Mouse (Mus musculus): ENCODE data around the gene Psma1.
A peak's percentile ranks its signal among the peaks of the same experiment; 100 is the strongest.

The Psma1 gene

DNA sequence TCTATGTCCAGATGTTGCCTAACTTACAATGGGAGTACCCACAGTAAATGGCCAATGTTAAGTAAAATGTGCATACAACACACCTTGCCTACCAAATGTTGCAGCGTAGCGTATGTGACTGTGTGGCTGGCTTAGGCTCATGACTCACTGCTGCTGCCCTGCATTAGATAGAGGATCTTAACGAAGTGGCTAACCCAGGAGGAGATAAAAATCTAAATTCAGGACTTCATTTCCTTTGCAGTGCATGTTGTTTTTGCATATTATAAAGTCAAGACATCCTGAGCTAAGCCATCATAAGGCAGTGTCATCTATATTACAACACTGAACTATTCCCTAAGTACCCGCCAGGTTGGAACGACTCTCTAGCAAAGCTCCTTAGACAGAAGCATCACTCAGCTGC lies 7.5 kb downstream of the Psma1 start:
- DNase-seq: no peak

DNA sequence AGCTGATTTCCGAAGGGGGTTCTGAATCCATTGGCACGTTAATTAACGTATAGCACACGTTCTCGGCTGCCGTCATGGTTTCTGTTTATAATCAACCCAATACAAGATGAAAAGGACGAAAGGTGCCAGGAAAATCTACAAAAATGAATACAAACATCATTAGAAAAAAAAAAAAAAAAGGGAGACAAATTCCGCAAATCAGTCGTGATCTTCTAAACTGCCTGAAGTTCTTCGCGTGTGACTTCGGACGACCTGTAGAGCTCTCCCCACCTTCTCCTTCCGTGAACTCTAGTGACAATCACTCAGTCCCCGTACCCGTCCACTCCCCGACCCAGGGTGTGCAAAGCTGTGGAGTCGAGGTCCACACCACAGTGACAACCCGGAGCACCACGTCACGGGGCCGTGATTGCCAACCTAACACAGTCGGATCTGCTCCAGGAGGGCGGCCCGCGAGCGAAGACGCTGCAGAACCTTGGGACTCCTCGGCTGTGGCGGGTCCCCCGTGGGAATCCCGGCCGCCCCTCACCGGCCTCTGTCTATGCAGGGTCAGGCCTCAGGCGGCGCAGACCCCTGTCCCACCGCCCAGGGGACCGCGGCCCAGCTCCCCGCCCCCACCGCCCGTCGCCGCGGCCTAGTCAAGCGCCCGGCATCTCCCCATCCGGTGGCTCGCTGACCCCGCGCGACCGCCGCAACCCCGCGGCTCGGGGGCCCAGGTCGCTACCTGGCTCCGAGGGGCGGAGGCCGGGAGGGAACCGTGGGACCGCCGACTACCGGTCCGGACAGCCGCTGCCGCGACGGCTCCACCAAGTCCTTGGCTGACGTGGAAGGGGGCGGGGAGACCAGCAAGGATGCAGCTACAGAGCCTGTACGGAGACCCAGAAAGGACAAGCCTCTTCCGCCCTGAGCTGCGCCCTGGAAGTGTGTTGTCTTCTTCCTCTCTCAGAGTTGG lies 21.8 kb downstream of the Psma1 start, which contains the start of gene Copb1:
TSS of gene Copb1 (minus strand) at position 827 of the 949 bp plus-strand sequence.
- peak; percentile 94 for DNase-seq

DNA sequence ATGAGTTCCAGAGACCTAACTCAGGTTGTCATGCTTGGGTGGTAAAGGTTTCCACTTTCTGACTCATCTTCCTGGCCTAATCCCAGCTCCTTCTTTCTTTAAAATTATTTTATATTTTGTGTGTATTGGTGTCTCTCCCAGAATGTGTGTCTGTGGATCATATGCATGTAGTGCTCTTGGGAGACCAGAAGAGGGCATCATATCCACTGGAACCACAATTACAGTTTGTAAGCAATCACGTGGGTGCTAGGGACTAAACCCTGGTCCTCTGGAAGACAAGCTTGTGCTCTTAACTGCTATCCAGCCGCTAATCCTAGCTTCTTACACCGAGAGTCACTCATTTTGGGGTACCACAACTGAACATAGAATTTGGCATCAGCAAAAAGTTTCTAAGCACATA lies 24.2 kb downstream of the Psma1 start:
- DNase-seq: no peak

DNA sequence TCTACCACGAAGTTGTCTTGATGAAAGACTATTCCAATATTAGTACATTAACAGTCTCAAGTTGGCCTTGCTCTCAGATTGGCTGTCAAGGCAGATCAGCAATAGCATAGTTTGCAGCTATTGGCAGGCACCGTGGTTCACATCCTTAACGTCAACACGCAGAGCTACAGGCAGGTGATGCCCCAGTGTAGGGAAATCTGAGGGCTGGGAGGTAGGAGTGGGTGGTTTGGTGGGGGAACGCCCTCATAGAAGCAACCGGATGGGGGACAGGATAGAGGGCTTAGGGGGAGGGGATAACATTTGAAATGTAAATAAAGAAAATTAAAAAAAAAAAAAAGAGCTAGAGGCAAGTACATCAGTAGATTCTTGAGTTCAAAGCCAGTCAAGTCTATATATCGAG lies 41.9 kb downstream of the Psma1 start:
- DNase-seq: no peak

DNA sequence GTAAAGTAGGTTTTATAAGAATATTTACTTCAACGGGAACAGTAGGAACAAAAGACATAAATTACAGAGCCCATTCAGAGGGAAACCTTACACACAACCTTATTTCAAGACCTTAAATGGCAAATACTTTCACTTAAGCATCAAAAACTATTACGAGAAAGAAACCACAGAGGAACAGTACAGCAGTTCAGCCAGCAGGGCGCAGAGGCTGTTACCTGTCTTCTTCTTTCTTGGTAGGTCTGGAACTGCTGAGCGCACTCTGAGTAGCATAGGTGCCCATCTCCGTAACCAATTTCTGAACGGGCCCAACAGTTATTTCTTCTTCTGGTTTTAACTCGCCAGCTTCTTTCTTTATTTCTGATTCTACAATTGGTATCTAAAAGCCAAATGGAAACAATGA lies 42.9 kb downstream of the Psma1 start:
- no peak for DNase-seq

DNA sequence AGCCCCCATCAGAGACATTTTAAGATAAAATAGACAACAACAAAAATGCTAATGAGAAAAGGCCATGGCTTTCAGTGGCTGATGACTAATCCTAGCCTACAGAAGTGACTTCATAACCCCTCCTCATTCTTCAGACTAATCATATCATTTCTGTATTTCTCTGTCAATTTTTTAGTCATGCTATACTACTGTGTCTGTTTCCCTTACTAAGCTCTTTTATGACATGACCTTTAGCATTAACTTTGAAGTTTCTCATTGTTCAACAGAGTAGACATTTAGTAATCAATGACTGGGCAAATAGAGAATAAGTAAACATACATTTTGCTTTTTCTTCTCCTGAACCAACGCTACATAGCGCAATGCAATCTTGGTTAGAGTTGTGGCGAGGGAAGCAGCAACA lies 44.1 kb downstream of the Psma1 start:
- no peak for DNase-seq

DNA sequence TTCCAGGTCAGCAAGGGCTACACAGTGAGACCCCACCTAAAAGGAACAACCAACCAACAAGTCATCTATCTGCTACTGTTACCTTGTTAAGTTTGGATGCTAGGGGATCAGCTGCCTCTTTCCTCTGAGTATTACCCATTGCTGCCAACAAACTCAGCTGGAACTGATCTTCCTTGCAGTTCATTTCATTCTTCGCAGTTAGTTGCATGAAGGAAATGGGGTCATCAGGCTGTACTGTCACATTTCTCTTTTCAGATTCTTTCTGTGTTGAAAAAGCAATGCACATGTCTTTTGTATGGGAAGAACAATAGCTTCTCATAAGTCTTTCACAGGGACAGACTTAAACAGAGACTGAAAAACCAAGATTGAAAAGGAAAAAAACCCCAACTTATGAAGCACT lies 49.4 kb downstream of the Psma1 start:
- DNase-seq: no peak

DNA sequence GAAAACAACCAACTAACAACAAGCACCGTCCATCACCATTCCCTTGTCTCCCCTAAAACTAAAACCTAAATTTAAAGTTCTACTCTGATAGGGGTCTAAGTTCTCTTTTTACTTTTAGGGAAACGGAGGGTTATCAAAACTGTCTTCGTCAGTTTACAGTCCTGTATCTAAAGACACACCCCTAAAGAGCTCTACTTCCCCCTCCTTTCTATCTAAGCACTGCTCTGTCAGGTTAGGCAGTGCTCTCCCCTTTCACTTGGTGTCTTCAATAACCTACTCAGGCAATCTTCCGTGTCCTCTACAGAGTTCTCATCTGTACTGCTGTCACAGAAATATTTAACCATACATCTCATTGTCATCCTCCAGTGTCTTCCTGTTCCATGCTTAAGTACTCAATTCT lies 55.5 kb downstream of the Psma1 start:
- no peak for DNase-seq

DNA sequence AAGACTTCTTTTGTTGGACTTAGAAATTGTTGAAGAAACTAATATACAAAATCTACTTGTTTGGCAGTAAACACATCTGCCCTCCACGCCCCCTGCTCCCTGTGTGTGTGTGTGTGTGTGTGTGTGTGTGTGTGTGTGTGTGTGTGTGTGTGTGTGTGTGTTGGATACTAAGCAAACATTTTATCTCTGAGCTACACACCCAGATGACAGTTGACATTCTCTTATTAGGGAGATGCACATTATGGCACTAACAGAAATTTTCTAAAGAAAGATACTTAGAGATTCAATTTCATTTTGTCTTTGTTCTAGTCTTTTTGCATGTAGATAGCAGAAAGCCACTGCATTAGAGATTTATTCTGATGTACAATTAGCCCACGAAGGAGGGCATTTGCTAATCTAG lies 59.0 kb downstream of the Psma1 start:
- DNase-seq: peak; percentile 24

All from liver (tissue).